Mouse (Mus musculus) liver, adult 2 months (tissue): ENCODE results near the gene Mllt6.

ENCODE experiments used
- CTCF ChIP-seq: fragments of 200-500 bp; IDR thresholded peaks from 2 replicates; pipeline ENCODE4 v1.5.1; 2011; ENCODE audit warnings: low read depth, low read length, control low read depth
- POLR2A ChIP-seq: fragments of 200-500 bp; IDR thresholded peaks from 2 replicates; pipeline ENCODE4 v1.6.1; 2011; ENCODE audit warnings: low read length, control low read depth; ENCODE audit not compliant: insufficient read depth; ENCODE audit errors: extremely low read depth

DNA sequence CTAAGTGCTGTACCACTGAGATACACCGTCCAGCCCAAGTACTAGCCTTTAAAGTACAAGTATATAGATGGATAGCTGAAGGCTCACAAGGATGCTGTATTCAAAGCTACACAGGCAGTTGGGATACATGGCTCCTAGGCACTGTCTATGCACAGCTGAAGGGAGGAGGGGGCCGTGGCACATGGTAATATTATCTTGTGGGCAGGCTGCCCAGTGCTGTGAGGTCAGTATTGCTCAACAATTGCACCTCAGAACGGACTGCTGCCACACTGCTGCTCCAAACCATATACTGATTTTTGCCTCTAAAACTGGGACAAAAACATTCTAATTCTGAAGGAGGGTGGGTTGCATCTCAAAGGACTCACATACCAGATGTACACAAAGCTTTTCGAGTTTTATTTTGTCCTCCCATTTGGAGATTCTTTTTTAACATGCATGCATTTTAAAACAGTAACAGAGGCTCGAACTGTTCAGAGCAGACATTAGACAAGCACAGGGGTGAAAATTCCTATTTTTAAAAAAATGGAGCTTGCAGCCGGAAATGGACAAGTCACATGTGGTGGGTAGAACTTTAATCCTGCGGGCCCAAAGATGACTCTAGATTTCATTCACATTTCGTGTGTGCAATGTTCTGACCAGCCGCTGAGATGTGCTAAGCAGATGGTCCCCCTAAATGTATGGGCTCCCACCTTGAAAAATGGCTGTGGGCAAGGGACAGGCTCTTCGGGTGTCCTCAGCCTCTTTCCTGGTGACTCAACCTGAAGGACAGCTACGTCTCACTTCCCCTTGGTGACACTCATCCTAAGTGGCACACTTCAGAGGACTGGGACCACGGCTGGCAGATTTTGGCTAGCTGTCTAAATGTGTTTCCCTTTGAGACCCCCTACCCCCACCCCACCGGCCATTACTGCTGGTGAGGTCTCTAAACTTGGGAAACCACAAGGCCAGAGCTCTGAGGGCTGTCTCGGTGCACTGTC lies 51.9 kb downstream of the Mllt6 start:
- no peak for TF ChIP-seq POLR2A
- TF ChIP-seq CTCF: no peak
